Mouse (Mus musculus) adrenal gland, postnatal 14 days (tissue): ENCODE results near the gene Lingo2. TPM values are rescaled to one million over a fixed set of nuclear protein-coding genes. Genes with fewer than 3 reads are reported as not detected.
"Not testable (repeated sequence)": the region's sequence is repeated elsewhere in the genome, so short reads cannot be mapped to it uniquely, and the experiment has no call there.

ENCODE experiments used
- DNase-seq: peaks from one replicate; pipeline ENCODE4 v3.0.0; 2021; ENCODE audit warnings: mixed read lengths
- total RNA-seq: library from RNA; stranded (reverse); gene quantifications from 2 replicates; pipeline ENCODE4 v1.2.3, GENCODE M21; 2021

Gene Lingo2
- total RNA-seq, 1 experiment from 2014 or later, result not detected

DNA sequence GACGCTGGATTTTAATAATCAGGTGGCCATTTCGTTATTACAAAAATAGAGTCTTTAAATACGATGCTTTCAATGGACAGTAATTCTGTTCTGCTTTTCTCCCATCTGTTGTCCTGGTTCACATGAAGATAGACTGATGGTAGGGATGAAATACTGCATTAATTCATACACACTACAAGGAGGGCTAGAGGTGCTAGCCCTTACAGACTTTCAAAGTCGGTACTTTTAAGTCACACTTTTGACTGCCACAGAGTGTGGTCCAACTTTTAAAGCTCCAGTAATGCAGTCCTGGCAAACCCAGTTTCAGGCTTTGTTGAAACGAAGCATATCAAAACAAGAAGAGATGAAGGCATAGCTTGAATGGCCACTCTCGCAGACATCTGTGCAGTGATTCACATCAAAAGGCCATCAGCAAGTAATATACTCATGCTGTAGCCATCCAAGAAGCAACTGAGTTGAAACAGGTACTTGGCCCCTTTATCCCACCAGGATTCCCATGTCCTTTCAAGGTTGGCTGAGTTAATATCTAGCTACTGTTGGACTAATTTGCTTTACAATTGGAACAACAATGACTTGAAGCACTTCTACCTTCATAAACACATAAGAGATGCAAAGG lies 872.5 kb downstream of the Lingo2 start:
- no peak for DNase-seq

DNA sequence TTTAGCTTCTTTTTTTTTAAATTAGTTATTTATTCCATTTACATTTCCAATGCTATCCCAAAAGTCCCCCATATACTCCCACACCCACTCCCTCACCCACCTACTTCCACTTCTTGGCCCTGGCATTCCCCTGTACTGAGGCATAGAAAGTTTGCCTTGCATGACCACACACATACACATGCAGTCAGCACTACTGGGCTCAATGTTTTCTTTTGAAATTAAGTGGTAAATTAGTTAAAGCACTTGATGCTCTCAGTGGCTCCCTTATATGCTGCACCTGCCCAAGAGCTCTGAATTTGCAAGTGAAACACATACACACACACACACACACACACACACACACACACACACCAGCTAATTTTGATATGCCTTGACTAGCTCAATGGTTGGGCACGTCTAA lies 886.8 kb downstream of the Lingo2 start:
- DNase-seq, result not testable (repeated sequence)

DNA sequence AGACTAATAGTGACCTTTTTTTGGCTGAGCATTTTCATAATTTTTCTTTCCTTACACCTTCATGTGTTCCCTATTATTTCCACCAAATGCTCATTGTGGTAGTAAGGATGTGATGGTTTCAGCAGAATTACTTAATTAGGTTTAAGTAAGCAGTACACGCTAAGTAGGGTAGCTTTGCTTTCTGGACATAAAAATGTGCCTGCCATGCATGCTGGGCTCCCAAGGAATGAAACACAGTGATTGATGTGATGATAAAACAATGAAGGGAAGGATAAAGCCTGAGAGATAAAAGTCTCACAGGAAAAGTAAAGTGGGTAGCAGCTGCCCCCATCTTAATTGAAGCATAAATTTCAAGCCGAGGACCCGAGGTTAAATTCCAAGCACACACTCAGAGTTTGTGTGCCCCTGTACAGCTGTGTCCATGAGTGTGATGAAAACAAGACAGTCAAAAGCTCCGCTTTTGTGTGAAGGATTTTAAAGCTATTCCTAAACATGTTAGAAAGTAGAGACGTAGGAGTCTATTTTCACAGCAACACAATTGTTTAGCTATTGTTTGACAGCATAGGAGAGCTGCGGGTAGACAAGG lies 898.7 kb downstream of the Lingo2 start:
- no peak for DNase-seq

DNA sequence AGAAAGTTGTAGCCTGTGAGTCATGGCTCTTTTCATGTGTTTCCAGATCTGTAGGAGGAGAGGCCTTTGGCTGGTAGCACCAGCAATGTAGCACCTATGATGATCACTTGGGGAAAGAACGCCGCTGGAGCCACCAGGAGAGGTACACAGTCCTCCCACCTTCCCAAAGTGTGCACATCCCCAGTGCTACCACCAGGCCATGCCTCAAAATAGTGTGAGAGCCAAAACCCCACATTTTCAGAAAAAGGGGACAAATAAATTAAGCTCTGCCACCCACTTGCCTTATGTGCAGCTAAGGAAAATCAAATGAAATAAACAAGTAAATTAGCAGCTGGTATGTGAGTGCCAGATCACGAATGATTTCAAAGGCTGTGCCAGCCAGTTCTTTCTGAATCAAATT lies 911.2 kb downstream of the Lingo2 start:
- DNase-seq, result no peak

DNA sequence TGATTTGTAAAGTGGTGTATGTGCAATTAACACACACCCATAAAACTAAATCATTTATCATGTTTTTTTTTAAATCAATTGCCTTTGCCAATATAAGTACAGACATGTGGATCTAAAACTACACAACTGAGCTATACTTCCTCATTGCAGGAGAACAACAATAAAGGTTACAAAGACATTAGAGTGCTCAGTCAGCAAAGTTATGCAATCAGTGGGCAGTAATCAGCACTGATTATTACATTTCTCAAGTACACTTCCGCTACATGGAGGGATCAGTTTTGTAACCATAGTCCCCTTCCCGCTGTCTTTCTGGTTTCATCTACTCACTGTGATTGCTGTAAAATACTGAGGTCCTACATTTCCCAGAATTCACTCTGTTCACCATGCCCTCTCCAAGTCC lies 912.8 kb downstream of the Lingo2 start:
- DNase-seq, result no peak

DNA sequence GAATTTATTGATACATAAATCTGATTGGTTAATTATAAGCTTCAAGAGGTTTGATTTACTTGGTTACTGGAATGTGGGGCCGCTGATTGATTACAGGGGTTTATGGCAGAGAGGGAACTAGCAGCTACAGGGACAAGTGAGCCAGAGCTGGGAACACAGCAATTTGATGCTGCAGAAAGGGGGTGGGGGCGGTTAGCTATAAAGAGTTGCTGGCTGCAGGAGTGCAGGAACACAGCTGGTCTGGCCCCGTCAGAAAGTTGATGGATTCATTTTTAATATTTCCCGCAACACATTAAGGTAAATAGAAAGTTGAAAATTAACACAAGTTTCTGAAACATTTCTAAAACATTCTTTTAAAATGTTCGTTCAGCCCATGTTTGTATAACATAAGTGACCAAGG lies 919.5 kb downstream of the Lingo2 start:
- no peak for DNase-seq

DNA sequence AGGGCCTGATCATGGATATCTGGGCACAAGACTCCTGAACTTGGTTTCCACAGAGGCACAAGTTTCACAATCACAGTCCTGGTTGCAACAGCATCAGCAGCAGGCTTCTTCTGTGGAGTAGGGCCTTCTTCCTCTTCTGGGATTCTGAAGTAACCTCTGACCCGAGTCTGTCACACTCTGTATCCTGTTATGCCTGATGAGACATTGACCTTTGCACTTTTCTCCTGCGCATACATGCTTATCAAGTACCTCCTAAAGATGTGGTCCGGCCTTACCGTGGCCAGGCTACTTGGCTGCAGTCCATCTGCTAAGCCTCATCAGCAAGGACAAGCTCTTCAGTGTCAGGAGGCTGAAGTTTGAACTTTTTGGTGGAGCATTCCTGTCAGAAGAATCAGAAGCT lies 937.4 kb downstream of the Lingo2 start:
- DNase-seq, result peak; percentile 44

DNA sequence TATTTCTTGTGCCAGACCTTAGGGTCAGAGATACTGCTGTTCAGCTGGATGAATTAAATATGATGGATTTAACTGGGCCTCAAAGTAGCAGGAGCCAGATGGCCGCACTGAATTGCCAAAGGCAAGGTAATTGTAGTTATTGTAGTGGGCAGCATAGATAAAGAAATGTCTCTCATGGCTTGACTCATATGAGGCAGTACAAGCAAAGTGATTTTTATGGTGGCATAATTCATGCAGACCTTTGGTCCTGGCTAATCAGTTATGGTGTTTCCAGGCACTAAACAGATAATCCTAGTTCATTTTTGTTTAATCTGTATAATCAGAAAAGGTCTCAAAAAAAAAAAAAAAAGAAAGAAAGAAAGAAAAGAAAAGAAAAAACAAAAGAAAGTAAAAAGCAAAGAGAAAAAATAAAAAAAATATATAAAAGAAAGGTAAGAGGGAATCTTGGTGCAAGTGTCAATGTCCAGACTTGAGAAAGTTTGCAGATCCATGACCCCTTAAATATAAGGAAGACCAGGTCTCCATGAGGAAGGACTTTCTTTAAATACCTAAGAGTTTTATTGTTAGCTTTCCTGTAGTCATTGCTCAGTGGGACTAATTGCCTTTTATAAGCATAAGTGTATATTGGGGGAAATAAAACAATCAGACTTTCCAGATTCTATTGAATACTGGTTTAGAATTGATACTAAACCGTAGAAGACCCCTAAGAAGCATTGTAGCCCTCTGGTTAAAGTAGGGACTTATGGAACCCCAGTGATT lies 959.4 kb downstream of the Lingo2 start:
- no peak for DNase-seq

DNA sequence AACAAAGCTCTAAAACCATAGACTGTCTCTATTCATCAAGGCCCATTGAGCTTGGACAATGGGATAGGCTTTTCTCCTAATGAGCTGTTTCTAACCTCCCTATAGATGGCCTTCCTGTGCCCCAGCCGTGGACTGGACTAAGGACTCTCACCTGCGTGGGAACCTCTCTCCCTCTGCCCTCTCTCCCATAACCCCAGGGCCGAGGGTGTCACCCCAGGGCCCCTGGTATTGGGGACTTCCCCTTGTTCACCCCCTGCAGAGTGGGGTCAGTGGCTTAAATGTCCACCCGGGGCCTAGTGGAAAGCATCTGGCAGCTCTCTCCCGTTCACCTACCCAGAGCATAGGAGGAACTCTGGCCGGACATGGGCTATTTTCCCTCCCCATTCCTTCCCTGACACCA lies 965.5 kb downstream of the Lingo2 start:
- no peak for DNase-seq

DNA sequence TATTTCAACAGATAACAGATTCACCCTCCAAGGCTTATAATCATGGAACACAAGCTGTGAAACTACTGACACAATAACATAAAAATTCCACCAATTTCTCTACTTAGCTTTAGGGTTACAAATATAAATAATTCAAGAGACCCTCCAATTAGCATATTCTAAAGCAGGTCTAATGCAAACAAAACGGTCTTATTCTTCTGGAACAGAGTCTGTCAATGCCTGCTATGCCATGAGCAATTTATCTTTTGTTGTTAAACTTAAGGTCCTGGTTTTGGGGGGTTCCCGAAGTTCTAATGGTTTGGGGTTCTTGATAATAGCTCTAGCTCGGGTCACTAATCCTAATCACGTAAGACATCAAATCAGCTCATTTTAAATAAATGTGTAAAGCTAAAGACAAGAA lies 988.0 kb downstream of the Lingo2 start:
- no peak for DNase-seq

DNA sequence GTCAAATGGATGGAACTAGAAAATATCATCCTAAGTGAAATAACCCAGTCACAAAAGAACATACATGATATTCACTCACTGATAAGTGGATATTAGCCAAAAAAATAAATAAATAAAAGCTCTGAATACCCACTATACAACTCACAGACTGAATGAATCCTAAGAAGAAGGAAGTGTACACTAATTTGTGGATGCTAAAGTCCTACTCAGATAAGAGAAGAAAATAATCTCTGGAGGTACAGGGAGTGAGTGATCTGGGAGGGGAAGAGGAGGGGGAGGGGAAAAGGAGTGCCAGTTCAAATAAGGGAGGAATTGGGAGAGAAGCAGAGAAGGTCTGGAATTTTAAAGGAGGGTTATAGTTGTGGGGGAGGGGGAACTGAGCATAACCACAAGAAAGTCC lies 999.7 kb downstream of the Lingo2 start:
- DNase-seq, result no peak

DNA sequence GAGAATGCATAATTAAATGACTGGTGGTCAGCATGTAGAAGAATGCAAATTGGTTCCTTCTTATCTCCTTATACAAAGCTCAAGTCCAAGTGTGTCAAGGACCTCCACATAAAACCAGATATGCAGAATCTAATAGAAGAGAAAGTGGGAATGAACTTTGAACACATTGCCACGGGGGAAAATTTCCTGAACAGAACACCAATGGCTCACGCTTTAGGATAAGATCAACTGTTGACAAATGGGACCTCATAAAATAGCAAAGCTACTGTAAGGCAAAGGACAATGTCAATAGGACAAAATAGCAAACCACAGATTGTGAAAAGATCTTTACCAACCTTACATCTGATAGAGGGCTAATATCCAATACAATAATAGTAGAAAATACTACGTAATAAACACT lies 1000.3 kb downstream of the Lingo2 start:
- DNase-seq, result no peak

DNA sequence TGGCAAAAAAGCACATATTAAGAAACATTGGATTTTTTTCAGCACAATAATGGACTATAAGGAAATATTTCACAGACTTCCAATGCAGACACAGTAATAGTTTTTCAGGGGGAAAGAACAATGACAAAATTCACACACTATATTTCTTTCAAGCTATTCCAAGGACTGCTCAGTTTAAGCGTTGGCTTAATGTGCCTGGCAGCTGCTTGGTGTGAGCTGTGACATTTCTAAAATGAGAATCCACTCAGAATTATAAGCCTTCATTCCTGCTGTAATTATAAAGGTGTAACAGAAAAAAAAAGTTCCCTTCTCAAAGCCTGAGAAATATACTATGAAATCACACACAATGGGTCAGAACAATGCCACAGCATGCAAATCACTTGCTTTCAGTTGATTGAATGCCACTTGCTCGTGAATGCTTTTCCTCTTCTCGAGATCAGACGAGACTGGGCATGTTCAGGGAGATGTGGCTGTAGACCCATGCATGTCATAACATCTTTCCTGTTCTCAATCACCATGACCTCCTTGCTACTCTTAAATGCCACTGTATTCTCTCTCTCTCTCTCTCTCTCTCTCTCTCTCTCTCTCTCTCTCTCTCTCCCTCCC lies 1017.4 kb downstream of the Lingo2 start:
- no peak for DNase-seq

DNA sequence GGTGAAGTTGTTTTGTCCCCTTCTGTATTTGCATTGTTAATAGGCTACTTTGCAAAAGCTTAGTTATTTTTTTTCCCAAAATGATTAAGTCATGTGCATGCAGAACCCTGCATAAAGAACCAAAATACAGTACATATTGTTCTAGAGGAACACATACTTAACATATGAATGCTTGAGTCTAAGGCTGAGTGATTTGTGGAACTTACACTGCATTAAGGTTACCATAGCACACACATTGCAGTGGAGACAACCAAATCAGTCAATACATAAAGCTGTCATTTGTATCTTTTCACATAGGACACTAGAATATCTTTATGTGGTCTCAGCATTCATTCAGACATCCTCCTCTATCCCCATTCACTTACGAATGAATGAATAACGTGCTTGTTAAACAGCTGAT lies 1023.8 kb downstream of the Lingo2 start:
- DNase-seq, result no peak

DNA sequence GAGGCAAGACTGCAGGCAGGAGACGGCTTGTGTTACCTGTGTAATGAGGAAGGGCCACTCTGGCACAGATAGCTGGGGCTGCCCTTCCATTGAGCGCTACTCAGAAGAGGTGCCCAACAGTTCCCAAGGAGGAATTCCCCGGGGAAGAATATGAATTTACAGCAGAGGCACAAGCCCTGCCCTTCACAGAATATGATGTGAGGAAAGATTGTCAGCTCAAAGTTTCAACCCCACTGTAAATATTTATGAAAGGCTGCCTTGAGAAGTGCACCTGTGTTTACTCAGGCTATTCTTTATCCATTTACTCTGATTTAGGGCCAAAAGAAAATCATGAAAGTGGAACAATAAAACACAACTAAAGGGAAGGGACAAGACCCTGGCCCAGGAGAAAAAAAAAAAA lies 1034.1 kb downstream of the Lingo2 start:
- DNase-seq, result no peak

DNA sequence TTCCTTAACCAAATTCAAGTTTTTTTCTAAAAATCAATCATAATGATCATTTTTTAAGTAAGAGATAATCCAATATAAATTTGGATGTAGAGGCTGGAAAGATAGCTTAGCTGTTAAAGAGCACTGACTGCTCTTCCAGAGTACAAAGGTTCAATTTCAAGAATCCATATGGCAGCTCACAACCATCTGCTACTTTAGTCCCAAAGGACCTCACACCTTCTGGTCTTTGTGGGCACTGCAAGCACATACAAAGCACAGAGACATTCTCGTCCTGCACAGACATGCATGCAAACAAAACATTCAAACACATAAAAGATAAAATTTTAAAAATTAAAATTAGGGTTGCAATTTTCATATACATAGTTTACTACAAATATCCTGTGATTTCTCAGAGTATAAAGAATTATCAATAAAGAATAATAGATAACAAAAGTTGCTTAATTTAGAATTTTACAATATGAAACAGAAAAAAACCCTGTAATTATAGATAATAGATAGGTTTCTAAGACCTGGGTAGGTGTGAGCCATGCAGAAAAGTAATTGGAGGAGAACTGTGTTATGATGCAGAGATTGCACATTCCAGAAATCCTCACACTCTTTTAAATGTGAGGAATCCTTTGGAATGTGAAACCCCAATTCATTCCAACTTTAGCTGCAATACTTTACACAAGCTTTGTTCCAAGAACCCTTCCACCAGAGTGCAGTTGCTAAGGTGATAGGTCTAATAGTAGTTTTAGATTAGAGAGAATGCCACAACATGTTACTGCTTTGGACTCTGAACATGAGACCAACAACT lies 1053.6 kb downstream of the Lingo2 start:
- DNase-seq, result no peak

DNA sequence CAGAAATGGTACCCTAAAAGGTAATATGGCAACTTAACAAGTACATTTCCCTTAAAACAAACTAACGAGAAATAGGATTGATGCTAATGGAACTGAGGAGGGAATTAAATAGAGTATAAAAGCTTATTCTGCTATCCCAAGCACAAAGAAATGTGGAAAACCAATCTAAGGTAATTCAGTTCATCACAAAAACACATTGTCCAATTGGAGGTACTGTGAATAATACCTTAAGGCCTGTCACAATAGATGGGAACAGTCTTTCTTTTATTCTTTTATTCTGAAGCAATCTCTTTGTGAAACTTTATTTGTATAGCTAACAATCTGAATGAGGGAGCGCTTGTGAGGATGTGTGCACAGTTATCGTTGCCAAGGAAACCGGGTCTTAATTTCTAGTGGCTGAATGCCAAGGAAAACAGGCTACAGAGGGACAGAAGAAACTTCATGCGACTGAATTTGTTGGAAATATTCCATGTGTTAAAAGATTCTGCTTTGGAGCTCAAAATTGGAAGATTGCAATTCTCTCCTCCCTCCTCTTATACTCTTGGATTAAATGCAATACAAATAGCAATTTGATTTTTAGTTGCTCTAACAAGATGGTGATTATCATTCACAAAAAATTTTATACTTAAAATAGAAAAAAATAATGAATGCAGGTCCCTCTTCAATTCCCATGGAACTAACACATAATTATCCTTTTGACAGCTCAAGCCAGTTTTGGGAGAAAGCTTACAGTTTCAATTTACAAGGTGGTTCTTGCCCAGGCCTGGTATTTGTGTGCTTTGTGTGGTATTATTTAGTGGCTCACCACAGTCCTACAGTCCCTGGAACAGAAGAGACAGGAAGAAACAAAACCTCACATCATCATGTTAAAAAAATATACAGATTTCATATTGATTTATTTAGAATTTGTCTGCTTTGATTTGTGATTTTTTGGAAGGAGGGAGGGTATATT lies 1065.7 kb downstream of the Lingo2 start:
- no peak for DNase-seq

DNA sequence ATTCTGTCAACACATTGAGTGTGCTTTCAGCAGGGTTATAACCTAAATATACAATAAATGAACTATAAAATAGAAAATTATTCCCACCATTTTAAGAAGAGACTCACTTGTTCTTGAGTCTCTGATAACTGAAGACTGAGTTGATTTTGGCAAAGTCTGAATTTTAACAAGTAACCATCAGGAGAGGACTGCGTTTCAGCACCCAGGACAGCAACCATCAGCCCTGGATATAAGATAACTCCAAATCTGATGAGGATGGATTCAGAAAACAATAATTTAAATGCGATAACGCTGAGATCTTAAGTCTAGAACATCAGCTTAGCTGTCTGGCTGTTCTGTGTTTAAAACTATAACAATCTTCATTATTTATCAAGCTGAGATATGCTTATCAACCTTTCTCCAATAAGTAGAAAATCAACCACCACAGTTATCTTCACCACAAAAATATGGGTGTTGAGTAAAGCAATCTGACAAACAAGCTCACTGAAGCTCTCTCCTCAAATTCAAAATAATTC lies 1066.5 kb downstream of the Lingo2 start:
- DNase-seq, result peak; percentile 52

DNA sequence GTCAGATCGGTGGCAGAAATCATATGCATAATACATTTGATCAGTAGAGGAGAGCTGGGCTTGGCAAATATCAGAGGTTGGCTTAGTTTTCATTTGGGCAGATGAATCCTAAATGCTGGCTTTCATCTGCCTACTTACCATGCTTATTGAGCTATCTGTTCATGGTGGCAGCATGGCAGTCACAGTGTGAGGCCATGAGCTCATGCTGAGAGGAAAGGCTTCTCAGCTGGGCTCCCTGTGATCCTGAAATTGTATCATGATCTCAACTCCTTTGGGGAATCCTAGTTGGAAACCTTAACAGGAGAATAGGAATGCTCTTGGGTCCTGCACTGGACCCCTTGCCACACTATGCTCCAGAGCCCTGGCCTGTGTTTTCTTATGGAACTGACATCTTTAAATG lies 1105.0 kb downstream of the Lingo2 start:
- DNase-seq, result no peak

DNA sequence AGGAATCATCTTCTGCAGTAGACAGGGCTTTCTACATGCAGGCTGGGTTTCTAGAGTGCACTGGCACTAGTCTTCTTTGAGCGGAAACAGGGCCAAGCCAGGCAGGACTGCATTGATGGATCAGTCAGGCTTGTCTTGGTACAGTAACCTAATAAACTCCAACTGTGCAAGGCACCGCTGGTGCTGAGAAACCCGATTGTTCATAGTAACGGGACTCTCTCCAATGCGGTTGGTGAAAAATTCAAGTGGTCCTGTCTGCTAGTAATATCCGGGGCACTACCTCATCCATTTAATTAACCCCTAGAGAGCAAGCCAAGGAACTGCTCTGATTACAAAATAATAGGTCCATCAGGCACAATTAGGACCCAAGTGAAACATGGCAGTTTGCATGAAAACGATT lies 1106.4 kb downstream of the Lingo2 start:
- no peak for DNase-seq

DNA sequence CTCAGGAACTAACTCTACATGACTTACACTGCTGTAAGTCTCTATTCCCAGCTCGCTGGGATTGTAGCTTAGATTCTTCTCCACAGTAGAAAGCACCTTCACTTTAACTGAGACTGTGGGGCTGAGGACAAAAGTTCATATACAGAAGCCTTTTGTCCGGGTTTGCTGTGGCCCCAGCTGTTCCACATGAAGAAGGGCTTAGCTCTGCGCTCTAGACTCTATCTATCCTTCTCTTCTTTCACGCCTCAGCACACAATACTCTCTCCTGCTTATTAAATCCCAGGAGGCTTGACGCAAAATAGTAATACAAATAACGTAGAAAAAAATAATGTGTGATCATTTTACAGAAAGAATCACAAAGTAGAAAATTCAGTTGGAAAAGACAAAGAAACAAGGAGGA lies 1107.0 kb downstream of the Lingo2 start:
- DNase-seq, result no peak
